Mouse (Mus musculus): ENCODE measurements around the gene Ifi47. TPM values are rescaled to one million over a fixed set of nuclear protein-coding genes. Genes with fewer than 3 reads are reported as not detected.

Gene Ifi47
- polyA plus RNA-seq (2012; rRNA removed) = 2.0 and 2.4 TPM in 2 replicates

DNA sequence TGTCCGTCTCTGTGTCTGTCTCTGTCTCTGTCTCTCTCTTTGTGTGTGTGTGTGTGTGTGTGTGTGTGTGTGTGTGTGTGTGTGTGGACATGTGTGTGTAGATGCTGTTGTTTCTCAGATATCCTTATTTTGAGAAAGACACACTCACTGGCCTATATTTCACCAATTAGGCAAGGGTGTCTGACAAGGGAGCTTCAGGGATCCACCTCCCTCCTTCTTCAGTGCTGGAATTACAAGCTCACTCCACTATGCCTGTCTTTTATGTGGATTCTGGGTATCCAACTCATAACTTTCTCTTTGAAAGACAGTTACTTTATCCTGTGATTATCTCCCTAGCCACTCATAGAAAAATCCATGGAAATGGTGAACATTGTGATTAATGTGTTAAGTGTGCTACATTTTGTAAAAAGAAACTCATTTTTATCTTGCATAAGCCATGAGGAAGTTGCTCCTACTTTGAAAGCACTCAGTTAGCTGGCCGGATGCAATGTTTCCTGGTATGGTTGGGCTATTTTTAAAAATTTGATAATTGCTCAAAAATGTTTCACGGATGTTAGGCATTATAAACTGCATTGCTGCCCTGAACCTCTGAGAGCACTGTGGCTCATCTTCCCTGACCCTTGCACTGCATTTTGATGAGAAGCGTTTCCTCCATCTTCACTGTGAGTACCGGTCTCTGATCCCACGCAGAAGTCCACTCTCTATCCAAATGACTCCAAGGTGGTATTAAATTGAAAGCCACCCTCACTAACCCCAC, at the start of gene Ifi47:
TSS of gene Ifi47 (plus strand) at position 587 of the 757 bp plus-strand sequence.

DNA sequence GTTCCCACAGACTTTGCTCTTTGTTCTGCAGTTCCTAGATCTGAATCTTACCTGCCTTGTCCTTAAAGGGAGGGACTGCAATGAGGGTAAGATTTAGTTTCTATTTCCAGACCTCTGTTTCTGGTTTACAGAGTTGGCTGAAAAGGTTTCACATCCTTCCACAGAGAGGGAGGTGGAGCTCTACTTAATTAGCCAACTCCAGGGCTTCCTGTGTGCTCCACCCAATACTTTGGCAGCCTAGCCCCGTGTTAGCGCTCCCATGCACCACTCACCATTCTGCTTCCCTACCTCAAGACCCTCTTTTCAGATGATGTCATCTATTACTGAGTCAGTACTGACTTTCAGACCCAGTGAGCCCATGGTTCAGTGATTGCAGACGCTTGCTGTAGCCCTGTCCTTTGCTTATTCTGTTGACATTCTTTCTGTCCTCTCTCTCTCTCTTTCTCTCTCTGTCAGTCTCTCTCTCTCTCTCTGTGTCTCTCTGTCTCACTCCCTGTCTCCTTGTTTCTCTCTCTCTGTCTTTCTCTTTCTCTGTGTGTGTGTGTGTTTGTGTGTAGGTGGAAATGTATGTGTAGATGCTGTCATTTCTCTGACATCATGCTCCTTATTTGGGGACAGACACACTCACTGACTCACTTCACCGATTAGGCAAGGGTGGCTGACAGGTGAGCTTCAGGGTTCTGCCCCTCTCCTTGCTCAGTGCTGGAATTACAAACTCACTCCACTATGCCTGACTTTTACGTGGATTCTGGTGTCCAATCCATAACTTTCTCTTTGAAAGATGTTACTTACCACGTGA, 25.1 kb upstream of the Ifi47 start, which contains the start of gene 9930111J21Rik2:
TSS of gene 9930111J21Rik2 (minus strand) at position 150 of the 799 bp plus-strand sequence.

DNA sequence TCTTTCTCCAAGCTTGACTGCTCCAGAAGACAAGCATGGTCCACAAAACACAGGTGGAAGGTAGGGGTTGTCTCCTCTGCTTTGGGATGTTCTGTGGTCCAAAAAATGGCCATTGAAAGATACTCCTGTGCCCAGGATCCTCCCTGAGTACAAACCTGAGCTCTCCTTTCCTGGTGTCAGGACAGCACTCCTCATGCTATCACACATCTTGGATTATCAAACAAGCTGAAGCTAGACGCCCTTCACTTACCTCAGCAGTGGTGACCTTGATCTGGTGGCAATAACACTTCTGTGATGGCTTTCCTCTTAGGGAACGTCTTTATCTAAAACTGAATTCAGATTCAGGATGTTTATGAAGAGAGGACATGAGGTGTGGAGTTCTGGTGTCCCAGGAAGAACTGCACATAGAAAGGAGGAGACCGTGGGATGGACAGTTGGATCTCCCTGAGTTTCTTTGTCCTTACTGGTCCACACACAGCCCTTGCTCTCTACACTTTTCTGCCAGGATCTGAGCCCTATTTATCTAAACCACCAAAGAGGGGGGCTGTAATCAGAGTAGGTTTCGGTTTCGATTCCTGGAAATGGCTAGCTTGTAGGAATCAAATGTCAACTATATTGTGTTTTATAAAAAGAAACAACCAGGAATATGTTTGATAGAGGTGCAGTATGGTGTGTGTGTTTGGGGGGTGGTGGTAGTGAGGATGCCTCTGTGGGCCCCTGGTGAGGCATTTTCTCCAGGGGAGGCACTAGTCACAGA, 12.5 kb upstream of the Ifi47 start, which contains the start of gene Tgtp2:
TSS of gene Tgtp2 (minus strand) at position 494 of the 757 bp plus-strand sequence.

DNA sequence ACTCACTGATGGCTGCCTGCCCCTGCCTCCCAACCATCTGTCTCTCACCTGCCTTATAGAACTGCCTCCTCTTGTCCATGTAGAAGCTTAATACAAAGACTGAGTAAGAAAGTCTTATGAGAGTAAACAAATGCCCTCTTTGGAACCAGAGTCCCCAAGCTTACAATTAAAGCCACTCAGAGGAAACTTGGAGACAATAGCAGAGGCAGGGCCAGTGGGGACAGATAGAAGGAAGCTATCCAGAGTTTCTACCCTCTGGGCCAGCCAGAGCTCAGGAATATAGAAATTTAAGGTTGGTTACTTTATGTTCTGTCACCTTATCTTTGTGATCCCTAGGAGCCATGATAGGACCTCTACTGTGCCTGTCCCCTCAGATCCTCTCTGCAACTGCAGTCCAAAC, 38.4 kb downstream of the Ifi47 start, which contains the start of gene Olfr1396:
TSS of gene Olfr1396 (minus strand) at position 101 of the 400 bp plus-strand sequence.

DNA sequence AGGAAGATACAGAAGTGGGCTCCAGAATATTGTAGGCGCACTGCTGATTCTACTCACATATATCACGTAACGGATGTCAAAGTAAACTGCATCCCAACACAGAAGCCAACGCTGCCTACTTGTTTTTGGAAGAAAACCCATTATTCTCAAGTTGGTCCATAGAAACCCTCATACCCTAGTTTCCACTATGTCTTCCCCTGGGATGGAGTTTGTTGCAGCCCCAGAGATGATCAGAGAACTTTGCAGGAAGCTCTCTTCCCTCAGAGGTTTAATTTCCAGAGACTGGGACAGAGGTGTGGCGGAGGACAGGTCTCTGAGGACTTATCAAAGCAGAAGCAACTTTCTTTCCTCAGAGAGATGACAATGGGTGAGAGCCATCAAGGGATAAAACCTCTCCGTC, 65.6 kb downstream of the Ifi47 start, which contains the start of gene Olfr1395:
TSS of gene Olfr1395 (plus strand) at position 301 of the 400 bp plus-strand sequence.

Other genes starting within 250 kb of the Ifi47 start
- 6.7 and 15.0 TPM in 2 replicates for gene Gm12184, start 249.9 kb upstream of the Ifi47 start, polyA plus RNA-seq (2012; rRNA removed)
- gene Irgm1, start 204.9 kb upstream of the Ifi47 start, polyA plus RNA-seq (2012; rRNA removed) = 6.3 and 7.0 TPM in 2 replicates
- 0.41 and 0.52 TPM in 2 replicates for gene Gm5431, start 174.4 kb upstream of the Ifi47 start, polyA plus RNA-seq (2012; rRNA removed)
- 3.6 and 3.9 TPM in 2 replicates for gene Psme2b, start 130.4 kb upstream of the Ifi47 start, polyA plus RNA-seq (2012; rRNA removed)
- not detected in 2 replicates for gene Olfr56, start 97.7 kb upstream of the Ifi47 start, polyA plus RNA-seq (2012; rRNA removed)
- gene 9930111J21Rik1, start 97.2 kb upstream of the Ifi47 start, polyA plus RNA-seq (2012; rRNA removed) = 0.79 and 1.2 TPM in 2 replicates
- 0.03 and 0.07 TPM in 2 replicates for gene Gm12185, start 84.4 kb upstream of the Ifi47 start, polyA plus RNA-seq (2012; rRNA removed)
- 0.15 and 0.20 TPM in 2 replicates for gene Tgtp1, start 82.4 kb upstream of the Ifi47 start, polyA plus RNA-seq (2012; rRNA removed)
- gene 9930111J21Rik2, start 25.3 kb upstream of the Ifi47 start, polyA plus RNA-seq (2012; rRNA removed) = 0.57 and 0.64 TPM in 2 replicates
- 0.34 and 1.0 TPM in 2 replicates for gene Tgtp2, start 12.4 kb upstream of the Ifi47 start, polyA plus RNA-seq (2012; rRNA removed)
- gene Olfr1396, start 38.3 kb downstream of the Ifi47 start, polyA plus RNA-seq (2012; rRNA removed) = 0.15 TPM in 1 of 2 replicates, not detected in the other
- not detected in 2 replicates for gene Olfr1395, start 65.7 kb downstream of the Ifi47 start, polyA plus RNA-seq (2012; rRNA removed)
- not detected in 2 replicates for gene Olfr1394, start 77.8 kb downstream of the Ifi47 start, polyA plus RNA-seq (2012; rRNA removed)
- 0.95 and 2.9 TPM in 2 replicates for gene Btnl9, start 110.6 kb downstream of the Ifi47 start, polyA plus RNA-seq (2012; rRNA removed)
- 1.7 and 2.2 TPM in 2 replicates for gene Zfp62, start 126.7 kb downstream of the Ifi47 start, polyA plus RNA-seq (2012; rRNA removed)
- 159 and 190 TPM in 2 replicates for gene Mgat1, start 167.6 kb downstream of the Ifi47 start, polyA plus RNA-seq (2012; rRNA removed)
- gene Olfr1393, start 201.7 kb downstream of the Ifi47 start, polyA plus RNA-seq (2012; rRNA removed) = 0.05 and 0.08 TPM in 2 replicates
- 0.22 TPM in 1 of 2 replicates, not detected in the other for gene Olfr1392, start 208.7 kb downstream of the Ifi47 start, polyA plus RNA-seq (2012; rRNA removed)
- gene Olfr10, start 228.2 kb downstream of the Ifi47 start, polyA plus RNA-seq (2012; rRNA removed) = not detected in 2 replicates
- not detected in 2 replicates for gene Olfr1391, start 246.2 kb downstream of the Ifi47 start, polyA plus RNA-seq (2012; rRNA removed)